Mouse (Mus musculus) midbrain, embryonic 11.5 days (tissue): ENCODE measurements around the gene Hist1h3f. TPM values are rescaled to one million over a fixed set of nuclear protein-coding genes. Genes with fewer than 3 reads are reported as not detected.

Source experiments
- ATAC-seq: fragments of 200-750 bp; cut with Nextera tagmentation; 2 replicates; pipeline ENCODE4 v1.8.0; 2017; ENCODE audit warnings: moderate TSS enrichment, moderate library complexity; ENCODE audit not compliant: low FRiP score
- DNase-seq: peaks from one replicate; pipeline ENCODE4 v3.0.0; 2015; ENCODE audit warnings: low spot score; ENCODE audit errors: missing footprints
- H3K27ac ChIP-seq: fragments of 300-500 bp; sonication (generic); 2 replicates; pipeline ENCODE4 v1.5.1; 2014; ENCODE audit warnings: low read depth, low read length
- H3K27me3 ChIP-seq: fragments of 300-500 bp; sonication (generic); 2 replicates; pipeline ENCODE4 v1.6.1; 2014; ENCODE audit warnings: mild to moderate bottlenecking, low read length, moderate library complexity, mixed read lengths; ENCODE audit not compliant: control insufficient read depth, insufficient read depth
- H3K36me3 ChIP-seq: fragments of 300-500 bp; sonication (generic); 2 replicates; pipeline ENCODE4 v1.6.1; 2014; ENCODE audit warnings: mild to moderate bottlenecking, low read length, moderate library complexity, mixed read lengths; ENCODE audit not compliant: control insufficient read depth, insufficient read depth
- H3K4me1 ChIP-seq: fragments of 300-500 bp; sonication (generic); 2 replicates; pipeline ENCODE4 v1.6.1; 2014; ENCODE audit warnings: low read length; ENCODE audit not compliant: control insufficient read depth, insufficient read depth
- H3K4me2 ChIP-seq: fragments of 300-500 bp; sonication (generic); 2 replicates; pipeline ENCODE4 v1.6.1; 2014; ENCODE audit warnings: mild to moderate bottlenecking, moderate library complexity
- H3K4me3 ChIP-seq: fragments of 300-500 bp; sonication (generic); 2 replicates; pipeline ENCODE4 v1.5.1; 2014; ENCODE audit warnings: low read depth, low read length
- H3K9ac ChIP-seq: fragments of 300-500 bp; sonication (generic); 2 replicates; pipeline ENCODE4 v1.6.1; 2014; ENCODE audit warnings: low read length
- H3K9me3 ChIP-seq: fragments of 300-500 bp; sonication (generic); 2 replicates; pipeline ENCODE4 v1.6.1; 2016; ENCODE audit warnings: low read length; ENCODE audit not compliant: control insufficient read depth
- WGBS: fragments of 180-500 bp; shearing (Covaris S2); extraction: QIAGEN DNeasy Blood & Tissue Kit; methylation state at CpG from one replicate; pipeline ENCODE4 v1.1.7; 2014; 5-methylcytosine and 5-hydroxymethylcytosine counted together
- polyA plus RNA-seq: library from polyadenylated mRNA; unstranded; fragments of >200 nt; fragmentation: Nextera tagmentation; extraction: Ambion mirVana; gene quantifications from 2 replicates; pipeline ENCODE4 v1.2.1, GENCODE M21; 2014

Gene Hist1h3f
- polyA plus RNA-seq, 1 experiment from 2014 or later = 1.2 TPM

- Histone ChIP-seq H3K27ac (no peak overlapping the region), H3K9ac (no peak overlapping the region), H3K4me1 (peaks cover 13% of the 10 kb centered on the region; the same call in 1 of the 2 replicates), H3K9me3 (no peaks in the 10 kb centered on the region), H3K4me2 (no peak overlapping the region), H3K27me3 (peaks cover 2% of the 10 kb centered on the region; the same call in 1 of the 2 replicates), H3K4me3 (no peak overlapping the region), H3K36me3 (no peaks in the 10 kb centered on the region)
- WGBS = 22% methylated on average over 4 of the region's 4 CpGs
- DNase-seq = no peak
- ATAC-seq = no peak
Observed at GRCm38 (mm10) chr13:23502916-23503315, 40.9 kb upstream of the Hist1h3f start.

GRCm38 (mm10) chr13:23503797-23504196 lies 40.1 kb upstream of the Hist1h3f start:
- DNase-seq (peak; percentile 98), ATAC-seq (no peak; the same call in 1 of the 2 replicates)
- Histone ChIP-seq H3K4me2 (0 out of 2 replicates have a peak overlapping the region, but pooled peaks have one; percentile 18), H3K9ac (no peak overlapping the region), H3K9me3 (no peaks in the 10 kb centered on the region), H3K27ac (no peak overlapping the region), H3K36me3 (no peaks in the 10 kb centered on the region), H3K4me1 (peaks cover 13% of the 10 kb centered on the region; the same call in 1 of the 2 replicates), H3K27me3 (peaks cover 2% of the 10 kb centered on the region; the same call in 1 of the 2 replicates), H3K4me3 (0 out of 2 replicates have a peak overlapping the region, but pooled peaks have one; percentile 4)
- under 1% methylated on average over 9 of the region's 9 CpGs for WGBS

- Histone ChIP-seq H3K4me3 (peak overlapping the region; percentile 30), H3K4me2 (peak overlapping the region; percentile 39), H3K9me3 (no peaks in the 10 kb centered on the region), H3K27me3 (peaks cover 2% of the 10 kb centered on the region; the same call in 1 of the 2 replicates), H3K27ac (no peak overlapping the region), H3K36me3 (no peaks in the 10 kb centered on the region), H3K9ac (peak overlapping the region; percentile 31), H3K4me1 (peaks cover 13% of the 10 kb centered on the region; the same call in 1 of the 2 replicates)
- peak; percentile 94 for DNase-seq
- 2% methylated on average over 14 of the region's 14 CpGs for WGBS
- peak; percentile 65; the same call in 1 of the 2 replicates for ATAC-seq
Observed at GRCm38 (mm10) chr13:23505662-23506345, 38.0 kb upstream of the Hist1h3f start.

GRCm38 (mm10) chr13:23506351-23506750 lies 37.5 kb upstream of the Hist1h3f start:
- peaks cover 13% of the 10 kb centered on the region; the same call in 1 of the 2 replicates for H3K4me1 ChIP-seq
- H3K36me3 ChIP-seq = no peaks in the 10 kb centered on the region
- ATAC-seq = peak; percentile 58; the same call in 1 of the 2 replicates
- WGBS = 0% methylated on average over 13 of the region's 13 CpGs
- no peak overlapping the region for H3K9ac ChIP-seq
- H3K27me3 ChIP-seq = peaks cover 2% of the 10 kb centered on the region; the same call in 1 of the 2 replicates
- H3K4me2 ChIP-seq = peak overlapping the region; percentile 39
- no peak overlapping the region for H3K27ac ChIP-seq
- no peaks in the 10 kb centered on the region for H3K9me3 ChIP-seq
- peak overlapping the region; percentile 30 for H3K4me3 ChIP-seq
- DNase-seq = peak; percentile 99

GRCm38 (mm10) chr13:23506819-23507515 lies 36.9 kb upstream of the Hist1h3f start:
- no peak overlapping the region for H3K4me2 ChIP-seq
- ATAC-seq (peak; percentile 34; the same call in 1 of the 2 replicates), DNase-seq (no peak)
- no peak overlapping the region for H3K27ac ChIP-seq
- peaks cover 2% of the 10 kb centered on the region; the same call in 1 of the 2 replicates for H3K27me3 ChIP-seq
- no peaks in the 10 kb centered on the region for H3K36me3 ChIP-seq
- 11% methylated on average over 14 of the region's 14 CpGs for WGBS
- no peak overlapping the region for H3K9ac ChIP-seq
- H3K4me1 ChIP-seq = peaks cover 13% of the 10 kb centered on the region; the same call in 1 of the 2 replicates
- H3K4me3 ChIP-seq = peak overlapping the region; percentile 30; the same call in 1 of the 2 replicates
- H3K9me3 ChIP-seq = no peaks in the 10 kb centered on the region

GRCm38 (mm10) chr13:23510127-23510526 lies 33.7 kb upstream of the Hist1h3f start:
- Histone ChIP-seq H3K27me3 (peaks cover 2% of the 10 kb centered on the region; the same call in 1 of the 2 replicates), H3K9me3 (no peaks in the 10 kb centered on the region), H3K9ac (no peak overlapping the region), H3K4me1 (peaks cover 8% of the 10 kb centered on the region; the same call in 1 of the 2 replicates), H3K27ac (no peak overlapping the region), H3K4me3 (no peak overlapping the region), H3K4me2 (no peak overlapping the region), H3K36me3 (no peaks in the 10 kb centered on the region)
- no peak for ATAC-seq
- 40% methylated on average over 1 of the region's 1 CpGs for WGBS
- DNase-seq = no peak

- H3K36me3 ChIP-seq = no peaks in the 10 kb centered on the region
- no peak overlapping the region for H3K27ac ChIP-seq
- no peaks in the 10 kb centered on the region for H3K9me3 ChIP-seq
- no peak for DNase-seq
- 82% methylated on average over 1 of the region's 1 CpGs for WGBS
- ATAC-seq = no peak
- no peaks in the 10 kb centered on the region for H3K4me1 ChIP-seq
- no peak overlapping the region for H3K4me2 ChIP-seq
- H3K27me3 ChIP-seq = no peaks in the 10 kb centered on the region
- H3K4me3 ChIP-seq = no peak overlapping the region
- no peak overlapping the region for H3K9ac ChIP-seq
Observed at GRCm38 (mm10) chr13:23513517-23513916, 30.3 kb upstream of the Hist1h3f start.

- H3K9me3 ChIP-seq = no peaks in the 10 kb centered on the region
- WGBS = 74% methylated on average over 5 of the region's 5 CpGs
- H3K27me3 ChIP-seq = no peaks in the 10 kb centered on the region
- no peak overlapping the region for H3K4me2 ChIP-seq
- H3K4me1 ChIP-seq = no peaks in the 10 kb centered on the region
- H3K9ac ChIP-seq = no peak overlapping the region
- no peak for ATAC-seq
- no peaks in the 10 kb centered on the region for H3K36me3 ChIP-seq
- no peak overlapping the region for H3K4me3 ChIP-seq
- no peak overlapping the region for H3K27ac ChIP-seq
- DNase-seq = peak; percentile 78
Observed at GRCm38 (mm10) chr13:23515281-23515680, 28.6 kb upstream of the Hist1h3f start.
